Mouse (Mus musculus): ENCODE measurements around the gene Brd2.

Brd2 gene

DNA sequence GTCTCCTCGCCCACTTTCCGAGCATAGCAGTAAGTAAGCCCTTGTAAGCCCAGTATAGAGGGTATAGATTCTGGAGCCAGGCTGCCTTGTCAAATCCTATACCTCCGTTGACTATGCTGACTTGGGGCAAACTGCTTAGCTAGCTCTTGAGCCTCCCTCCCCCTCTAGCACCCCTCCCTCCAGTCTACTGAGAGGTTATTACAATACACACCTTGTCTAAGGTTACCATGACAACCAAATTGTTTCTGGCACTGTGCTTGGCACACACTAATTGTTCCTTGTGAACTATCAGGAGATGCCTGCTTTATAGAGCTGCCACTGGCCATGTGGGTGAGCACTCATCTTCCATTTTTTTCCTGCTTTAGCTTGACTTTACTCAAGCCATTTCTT lies 12.6 kb downstream of the Brd2 start:
- DNase-seq, result no peak

DNA sequence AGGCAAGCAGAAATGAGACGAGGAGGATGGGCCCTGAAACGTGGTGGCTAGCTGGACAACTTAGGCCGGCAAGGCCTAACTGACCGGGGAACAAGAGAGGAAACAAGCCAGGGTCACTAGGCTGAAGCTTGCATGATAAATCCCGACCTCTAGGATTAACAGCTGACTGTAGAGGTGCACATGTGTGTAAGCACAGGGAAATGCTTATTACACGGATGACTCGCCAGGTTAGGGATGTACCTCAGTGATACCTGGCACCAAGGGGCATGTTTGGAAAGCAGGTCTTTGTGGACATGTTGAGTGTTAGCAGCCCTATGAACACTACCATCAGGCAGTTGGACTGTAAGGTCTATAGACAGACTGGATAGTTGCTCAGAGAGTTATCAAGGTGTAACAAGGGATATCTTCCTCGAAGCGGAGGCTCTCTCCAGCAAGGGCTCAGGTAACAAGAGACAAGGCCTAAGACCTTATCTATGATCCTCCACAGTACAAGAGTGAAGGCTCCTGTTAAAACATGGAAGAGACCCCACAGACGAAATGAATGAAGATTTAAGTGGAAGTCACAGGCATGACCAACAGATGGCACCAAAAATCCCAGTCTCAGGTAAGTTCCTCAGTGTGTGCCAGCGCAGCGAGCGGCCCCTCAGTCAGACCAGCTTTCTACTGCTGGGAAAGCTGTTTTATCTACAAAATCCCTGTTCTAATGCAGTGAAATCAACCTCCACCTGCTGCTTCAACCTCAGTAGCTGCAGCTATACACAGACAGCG lies 13.2 kb downstream of the Brd2 start:
- no peak for DNase-seq

DNA sequence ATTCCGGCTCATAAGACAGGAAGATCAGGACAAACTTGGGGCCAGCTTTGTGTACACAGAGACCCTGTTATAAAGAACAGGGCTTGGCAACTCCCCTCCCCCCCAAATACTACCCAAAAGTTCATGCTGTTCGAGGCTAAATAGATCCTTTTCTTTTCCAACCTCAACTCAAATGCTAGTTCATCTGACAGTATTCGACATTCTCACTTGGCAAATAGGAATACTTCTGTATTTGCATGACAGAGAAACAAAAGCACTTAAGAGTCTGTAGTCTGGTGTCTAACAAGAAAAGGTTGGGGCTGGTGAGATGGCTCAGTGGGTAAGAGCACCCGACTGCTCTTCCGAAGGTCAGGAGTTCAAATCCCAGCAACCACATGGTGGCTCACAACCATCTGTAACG lies 14.0 kb downstream of the Brd2 start:
- no peak for DNase-seq

DNA sequence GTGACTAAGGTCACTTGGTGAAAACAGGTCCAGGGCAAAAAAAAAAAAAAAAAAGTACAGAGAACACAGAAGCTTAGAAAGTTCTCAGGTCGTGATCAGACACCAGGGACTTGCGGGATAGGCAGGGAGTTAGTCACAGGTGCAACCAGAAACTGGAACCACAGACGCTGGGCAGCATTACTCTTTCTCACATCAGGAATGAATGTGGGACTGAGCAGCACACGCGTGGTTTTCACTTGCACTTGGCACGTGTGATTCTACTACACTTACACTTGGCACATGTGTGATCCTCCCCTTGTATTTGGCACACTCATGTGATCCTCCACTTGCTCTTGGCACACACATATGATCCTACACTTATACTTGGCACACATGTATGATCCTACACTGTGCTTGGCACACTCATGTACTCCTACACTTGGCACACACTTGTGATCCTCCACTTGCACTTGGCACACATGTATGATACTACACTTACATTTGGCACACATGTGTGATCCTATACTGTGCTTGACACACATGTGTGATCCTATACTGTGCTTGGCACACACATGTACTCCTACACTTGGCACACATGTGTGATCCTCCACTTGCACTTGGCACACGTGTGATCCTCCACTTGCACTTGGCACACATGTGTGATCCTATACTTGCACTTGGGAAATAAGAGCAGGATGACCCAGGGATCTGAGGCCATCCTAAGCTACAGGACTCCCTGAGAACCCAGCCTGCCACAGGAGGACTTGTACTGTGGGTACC lies 15.1 kb downstream of the Brd2 start:
- no peak for DNase-seq

DNA sequence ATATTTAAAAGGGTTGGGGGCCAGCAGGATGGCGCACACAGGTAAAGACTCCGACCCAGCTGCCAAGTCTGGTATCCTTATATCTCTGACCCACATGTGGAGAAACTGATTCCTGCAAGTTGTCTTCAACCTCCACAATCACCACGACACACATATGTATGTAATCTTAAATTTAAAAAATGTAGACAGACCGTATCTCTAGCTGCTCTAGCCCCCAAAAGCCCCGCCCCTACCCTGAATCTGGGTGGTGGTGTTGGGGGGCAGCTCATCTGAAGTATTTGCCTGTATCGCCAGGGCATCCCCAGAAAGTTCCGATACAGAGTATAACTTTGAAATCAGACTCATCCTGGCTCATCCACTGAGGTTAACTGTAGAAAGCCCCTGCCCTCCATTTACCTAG lies 15.9 kb downstream of the Brd2 start:
- DNase-seq, result no peak

DNA sequence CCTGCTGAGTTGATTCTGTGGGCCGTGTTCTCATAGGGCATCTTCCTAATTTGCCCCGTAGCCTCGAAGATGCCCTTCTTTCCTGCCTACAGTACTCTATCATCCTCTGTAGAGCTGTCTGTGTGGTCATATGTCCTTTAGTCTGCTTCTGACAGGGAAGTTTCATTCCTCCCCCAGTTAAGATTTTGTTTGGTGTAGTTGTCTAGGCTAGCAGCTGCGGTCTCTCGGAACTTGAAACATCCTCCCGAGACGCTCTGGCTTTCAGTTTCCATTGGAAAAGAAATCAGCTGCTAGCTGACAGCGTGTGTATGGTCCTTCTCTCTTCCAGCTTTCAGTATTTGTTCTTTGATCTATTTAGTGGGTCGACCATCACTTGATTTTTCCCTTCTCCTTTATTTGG lies 17.6 kb downstream of the Brd2 start:
- no peak for DNase-seq

DNA sequence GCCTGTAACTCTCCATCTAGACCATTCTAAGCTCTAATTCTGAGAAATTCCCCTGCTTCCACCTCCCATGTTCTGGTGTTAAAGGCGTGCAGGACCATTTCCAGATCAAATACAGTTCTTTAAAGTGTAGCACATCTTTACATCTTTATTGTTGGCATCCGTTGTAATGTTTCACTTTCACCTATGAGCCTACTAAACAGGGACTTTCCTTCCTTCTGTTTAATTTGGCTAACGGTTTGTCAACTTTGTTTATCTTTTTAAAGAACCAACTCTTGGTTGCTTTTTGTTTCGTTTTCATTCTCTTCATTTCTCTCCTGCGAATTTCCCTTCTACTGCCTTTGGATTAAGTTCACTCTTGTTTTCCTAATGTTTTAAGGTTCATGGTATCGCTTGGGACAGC lies 19.6 kb downstream of the Brd2 start:
- DNase-seq, result no peak

DNA sequence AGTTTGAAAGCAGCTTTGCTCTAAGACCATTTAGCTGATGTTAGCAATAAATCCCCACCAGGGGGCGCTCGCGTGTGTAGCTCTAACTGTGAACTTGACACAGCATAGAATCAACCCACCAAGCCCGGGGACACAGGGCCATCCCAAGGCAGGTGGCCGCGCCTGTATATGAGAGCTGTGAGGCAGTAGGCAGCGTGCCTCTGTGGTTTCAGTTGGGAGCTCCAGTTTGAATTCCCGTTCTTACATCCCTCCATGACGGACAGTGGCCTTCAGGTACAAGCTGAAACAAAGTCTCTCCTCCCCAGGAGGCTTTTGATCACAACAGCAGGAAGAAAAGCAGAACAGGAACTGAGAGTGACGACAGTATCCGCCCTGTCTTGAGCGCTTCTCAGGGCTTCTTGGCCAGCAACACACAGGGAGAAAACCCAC lies 20.8 kb downstream of the Brd2 start:
- peak; percentile 98 for DNase-seq

DNA sequence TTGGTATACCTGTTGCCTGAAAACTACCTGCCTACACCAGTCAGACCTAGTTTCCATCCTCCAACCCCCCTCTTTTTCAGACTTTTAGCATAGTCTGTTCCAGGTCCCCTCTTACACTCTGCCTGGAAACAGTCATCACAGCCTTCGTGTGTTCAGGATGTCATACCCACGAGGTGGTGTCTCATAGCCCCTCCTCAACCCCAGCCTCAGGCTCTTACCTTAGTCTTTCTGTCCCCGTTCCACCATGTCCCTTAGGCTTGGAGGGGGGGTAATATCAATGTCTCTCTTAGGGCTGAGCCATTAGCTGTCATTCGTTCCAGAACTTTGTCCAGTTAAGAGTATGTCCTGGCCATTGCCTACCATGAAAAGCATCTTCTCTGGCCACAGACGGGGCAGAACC lies 21.2 kb downstream of the Brd2 start:
- no peak for DNase-seq

DNA sequence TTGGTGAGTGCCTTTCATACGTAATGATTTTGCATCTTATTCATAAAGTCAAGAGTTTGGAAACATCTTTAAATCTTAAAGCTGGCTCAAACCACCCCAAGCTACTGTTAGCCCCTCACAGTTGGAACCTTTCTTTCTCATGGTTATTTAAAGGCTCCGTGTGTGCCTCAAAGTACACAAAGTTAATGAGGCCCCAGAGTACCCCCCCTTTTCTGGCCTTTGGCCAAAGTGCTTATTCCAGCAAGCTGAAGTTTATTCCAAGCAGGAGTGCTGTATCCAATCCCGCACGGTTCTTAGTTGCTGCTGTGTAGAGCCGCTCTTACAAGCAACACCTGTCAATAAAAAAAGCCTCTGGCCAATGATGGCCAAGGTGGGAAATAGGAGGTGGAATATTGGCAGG lies 22.9 kb downstream of the Brd2 start:
- DNase-seq, result no peak

DNA sequence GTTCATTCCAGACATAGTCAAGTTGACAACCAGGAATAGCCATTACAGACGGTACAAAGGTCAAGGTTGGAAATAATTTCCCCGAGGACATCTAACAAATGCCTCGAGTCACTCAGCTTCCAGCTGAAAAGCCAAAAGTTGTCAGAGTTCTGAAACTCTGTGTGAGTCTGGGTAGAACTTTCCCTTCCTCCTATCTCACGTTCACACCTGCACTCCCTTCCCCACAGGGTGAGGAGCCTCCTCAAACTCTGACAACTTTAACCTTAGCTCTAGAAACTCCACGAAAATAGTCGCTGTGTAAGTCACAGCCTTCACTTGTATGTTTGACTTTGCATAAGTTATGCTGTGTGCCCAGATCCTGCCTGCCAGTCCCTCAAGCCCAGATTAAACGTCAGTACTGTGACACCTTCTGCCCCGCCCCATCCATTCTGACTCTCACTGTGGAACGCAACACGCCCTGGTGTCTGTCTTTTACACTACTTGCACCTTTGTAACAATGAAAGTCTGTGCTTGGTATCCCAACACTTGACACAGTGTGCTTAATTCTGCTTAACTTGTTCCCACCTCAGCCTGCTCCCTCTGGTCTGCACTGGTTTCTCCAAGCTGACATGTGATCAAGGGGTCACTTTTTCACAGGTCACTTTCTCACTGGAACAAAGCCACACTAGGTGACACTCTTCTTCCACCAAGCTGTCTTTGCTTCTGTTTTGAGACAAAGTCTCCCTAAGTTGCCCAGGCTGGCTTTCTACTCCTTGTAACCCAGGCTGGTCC lies 23.5 kb downstream of the Brd2 start:
- no peak for DNase-seq

DNA sequence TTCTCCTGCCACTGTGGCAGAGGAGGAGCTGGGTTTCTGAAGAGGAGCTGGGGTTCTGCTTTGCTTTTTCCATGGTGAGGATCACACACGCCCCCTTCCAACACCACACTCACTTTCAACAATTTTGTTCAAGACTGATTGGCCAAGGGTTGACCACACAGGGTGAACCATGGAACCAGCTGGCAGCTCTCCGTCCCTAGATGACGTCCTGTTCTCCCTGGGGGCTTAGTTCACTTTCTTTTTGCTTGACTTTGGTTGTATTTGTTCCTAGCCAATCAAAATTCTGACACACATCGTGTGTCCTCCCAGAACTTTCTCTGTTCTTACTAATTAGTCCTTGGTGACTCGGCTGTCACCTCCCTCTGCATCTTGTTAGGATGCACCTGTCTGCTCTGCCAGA lies 25.2 kb downstream of the Brd2 start:
- DNase-seq, result no peak

DNA sequence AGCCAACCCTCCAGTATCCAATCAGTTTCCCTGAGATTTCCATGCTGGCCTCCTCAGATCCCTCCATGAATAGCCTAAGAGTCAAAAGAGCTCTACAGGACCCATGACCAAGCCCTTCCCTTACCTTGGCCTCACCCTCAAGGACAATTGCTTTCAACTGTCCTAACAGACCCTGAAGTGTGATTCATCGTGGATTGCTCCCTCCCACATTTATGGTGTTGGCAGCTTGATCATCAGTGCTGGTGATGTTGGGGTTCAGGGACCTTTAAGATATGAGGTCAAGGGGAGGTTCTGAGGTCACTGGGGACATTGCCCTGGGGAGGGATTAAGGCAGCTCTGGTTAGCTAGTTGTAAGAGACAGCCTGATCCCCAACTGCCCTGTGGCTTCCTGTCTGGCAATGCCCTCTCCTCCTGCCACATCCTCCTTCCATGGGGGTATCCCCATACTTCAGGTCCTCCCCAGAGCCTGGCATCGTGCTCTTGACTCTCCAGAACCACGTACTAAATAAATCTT lies 25.9 kb downstream of the Brd2 start:
- no peak for DNase-seq

DNA sequence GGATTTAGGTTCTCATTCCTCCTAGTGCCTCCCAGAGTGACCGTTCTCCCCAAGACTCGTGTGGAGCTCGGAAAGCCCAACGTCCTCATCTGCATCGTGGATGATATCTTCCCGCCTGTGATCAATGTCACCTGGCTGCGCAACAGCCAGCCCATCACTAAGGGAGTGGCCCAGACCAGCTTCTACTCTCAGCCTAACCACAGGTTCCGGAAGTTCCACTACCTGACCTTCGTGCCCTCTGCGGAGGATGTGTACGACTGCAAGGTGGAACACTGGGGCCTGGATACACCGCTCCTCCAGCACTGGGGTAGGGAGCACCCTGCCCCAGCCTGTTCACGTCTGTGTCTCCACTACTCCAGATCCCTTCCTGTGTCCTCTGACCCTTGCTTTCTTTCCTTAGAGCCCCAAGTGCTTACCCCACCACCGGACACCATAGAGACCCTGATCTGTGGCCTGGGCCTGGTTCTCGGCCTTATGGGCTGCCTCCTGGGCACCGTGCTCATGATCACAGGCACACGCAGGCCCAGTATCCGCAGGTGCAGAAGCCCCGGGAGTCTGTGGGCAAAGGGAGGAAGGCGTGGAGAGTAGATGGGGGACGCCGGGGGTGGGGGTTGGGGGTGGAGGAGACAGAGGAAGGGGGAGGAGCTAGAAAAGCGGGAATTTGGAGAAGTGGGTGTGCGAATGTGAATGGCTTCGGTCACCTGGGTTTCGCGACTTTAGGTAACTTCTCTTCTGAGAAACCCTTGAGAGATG lies 28.0 kb downstream of the Brd2 start:
- no peak for DNase-seq

DNA sequence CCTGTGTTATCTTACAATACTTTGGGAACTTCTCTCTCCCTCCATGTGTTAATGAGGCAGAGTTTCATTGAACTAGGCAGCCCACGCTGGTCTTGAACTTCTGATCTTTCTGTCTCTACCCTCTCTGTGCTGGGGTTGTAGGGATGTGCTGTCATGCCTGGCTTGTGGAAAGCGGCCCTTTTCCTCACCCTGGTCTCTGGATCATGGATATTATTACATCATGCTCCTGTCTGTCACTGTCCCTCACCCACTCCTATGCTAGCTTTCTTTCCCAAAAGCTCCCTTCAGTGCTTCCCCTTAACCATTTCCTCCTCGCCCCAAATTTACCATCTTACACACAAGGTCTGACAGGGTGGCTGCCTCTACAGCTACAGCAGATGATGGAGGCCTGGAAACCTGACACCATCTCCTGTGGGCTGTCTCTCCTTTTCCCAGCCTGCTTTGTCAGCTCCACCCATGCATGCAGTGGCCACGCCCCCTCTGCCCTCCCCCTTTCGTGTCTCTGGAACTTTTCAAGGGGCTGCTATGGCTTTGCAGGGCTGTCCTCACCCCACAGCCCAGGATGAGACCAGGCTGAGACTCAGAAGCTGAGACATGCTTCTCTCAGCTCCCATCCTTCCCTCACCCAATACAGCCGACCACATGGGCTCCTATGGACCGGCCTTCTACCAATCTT lies 29.1 kb downstream of the Brd2 start:
- no peak for DNase-seq

DNA sequence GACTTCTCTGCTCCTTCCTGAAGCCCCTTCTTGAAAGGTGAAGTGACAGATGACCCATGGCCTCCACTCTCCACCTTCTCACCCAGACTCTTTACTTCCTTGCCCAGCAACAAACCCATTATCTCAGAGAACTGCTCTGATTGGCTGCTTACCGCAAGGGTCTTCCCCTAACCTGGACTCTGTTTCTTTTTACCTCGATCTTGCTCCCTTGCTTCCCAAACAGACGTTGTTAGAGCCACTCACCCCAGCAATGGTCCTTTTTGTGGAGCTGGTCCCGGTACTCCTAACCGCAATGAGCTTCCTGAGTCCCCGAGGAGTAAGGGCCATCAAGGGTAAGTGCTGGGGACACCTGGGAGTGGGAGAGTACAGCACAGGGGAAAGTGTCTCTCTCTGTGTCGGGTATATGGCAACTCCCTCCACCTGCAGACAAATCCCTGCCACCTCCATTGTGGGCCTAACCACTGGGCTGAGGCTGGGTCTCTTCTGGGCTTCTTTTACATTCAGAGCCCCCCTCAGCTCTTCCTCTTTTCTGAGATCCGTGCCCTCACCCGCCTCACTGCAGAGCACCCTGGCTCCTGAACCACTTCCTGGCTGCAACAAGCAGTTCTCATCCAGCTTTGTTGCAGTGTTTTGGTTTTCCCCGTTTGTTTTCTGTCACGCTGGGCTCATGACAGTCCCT lies 30.1 kb downstream of the Brd2 start, which contains the start of gene H2-Oa:
Gene H2-Oa, plus strand, starts transcription at position 144 of the 679 bp plus-strand sequence.
- DNase-seq, result no peak

DNA sequence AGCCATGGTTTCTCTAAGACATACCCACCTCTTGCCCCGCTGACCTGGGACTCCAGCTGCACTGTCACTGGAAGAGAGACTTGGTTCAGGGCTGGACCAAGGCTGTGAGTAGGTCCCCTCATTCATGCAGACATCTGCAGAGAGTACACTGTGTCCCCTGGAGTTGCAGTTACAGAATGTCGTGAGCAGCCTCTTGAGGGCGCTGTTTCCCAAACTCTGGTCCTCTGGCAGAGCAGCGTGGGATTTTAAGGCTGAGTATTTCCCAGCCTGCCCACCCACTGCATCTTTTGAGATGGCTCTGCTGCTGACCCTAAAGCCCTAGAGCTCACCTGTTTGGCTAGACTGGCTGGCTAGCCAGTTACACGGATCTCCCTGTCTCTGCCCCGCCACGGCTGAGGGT lies 31.5 kb downstream of the Brd2 start:
- DNase-seq, result no peak

DNA sequence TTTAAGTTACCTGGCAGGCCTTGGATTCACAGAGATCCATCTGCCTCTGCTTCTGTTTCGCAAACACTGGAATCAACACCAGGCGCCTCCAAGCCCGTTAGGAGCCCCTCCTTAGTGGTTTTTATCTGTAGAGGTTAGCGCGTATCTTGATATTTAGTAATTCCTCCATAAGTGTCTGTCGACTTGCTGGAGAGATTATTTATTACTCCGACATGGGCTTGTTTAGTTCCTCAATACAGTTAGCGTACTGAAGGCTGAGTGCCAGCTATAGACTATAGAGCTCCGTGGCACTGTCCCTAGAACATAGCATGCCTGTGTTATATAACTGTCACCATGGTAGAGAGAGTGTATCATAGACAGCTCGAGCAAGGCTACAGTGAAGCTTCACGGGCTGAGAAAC lies 34.3 kb downstream of the Brd2 start:
- DNase-seq, result no peak

DNA sequence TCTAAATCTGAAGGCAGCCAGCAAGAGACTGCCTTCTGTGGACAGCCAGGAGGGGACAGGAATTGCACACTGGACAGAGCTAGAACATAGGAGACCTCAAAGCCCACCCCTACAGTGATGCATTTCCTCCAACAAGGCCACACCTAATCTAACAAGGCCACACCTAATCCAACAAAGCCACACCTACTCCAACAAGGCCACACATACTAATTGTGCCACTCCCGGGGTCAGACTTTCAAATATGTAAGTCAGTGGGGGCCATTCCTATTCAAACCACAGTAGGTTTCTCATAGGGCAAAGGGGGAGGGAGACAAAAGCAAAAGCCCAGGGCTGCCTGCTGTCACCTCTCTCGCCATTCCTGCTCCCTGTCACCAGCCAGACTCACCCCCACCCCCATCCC lies 35.0 kb downstream of the Brd2 start:
- DNase-seq, result no peak

DNA sequence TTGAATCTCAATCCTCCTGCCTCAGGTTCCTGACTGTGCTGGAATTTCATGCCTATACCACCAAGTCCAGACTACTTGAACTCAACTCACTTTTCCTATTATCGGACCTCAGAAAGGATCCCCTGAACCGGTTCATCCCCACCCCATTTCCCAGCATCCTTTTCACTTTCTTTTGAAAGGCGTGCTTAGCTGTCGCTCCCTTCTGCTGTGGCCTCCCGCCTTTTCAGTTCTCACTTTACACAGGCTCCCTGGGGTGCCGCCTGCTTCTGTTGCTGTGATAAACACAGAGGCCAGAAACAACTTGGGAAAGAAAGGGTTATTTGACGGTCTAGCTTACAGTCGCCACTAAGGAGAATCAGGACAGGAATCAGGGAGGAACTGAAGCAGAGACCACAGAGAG lies 39.3 kb downstream of the Brd2 start:
- DNase-seq, result no peak

DNA sequence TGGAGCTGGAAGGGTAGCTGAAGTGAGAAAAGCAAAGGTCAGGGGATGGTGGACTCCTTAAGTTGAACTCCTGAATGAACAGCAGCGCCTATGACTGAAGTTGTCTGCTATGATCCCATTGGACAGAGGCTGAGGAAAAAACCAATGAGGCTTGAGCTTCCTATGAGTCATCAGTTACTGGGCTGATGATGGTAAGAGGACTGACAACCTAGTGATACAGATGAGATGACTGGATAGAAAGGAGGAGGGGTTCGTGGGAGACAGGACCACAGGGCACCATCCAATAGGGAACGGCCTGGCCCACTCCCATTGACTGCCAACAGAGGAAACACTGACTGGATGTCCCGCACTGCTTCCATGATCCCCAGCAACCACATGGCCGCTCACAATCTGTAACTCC lies 42.8 kb downstream of the Brd2 start:
- DNase-seq, result peak; percentile 28

DNA sequence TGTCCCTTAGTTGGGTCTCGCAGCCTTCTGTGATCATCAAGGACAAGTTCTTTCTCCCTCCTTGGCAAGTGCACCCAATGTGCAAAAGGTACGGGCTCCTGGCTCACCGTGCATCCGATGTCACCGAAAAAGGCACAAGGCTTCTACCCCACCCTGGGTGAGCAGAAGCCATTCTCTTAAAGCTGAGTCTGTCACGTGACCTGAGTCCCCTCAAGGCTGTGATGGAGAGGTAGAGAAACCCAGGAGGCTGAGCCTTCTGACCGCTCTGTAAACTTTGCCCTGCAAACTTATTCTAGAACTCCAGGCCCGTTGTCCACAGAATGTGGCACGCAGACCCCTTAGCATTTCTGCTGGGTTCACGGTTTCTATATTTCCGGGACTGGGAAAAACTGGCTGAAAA lies 43.4 kb downstream of the Brd2 start:
- no peak for DNase-seq

Data from lung, postnatal 14 days (tissue).